Mouse (Mus musculus): ENCODE data around the gene Cgn. TPM values are rescaled to one million over a fixed set of nuclear protein-coding genes. Genes with fewer than 3 reads are reported as not detected.

Gene Cgn
- polyA plus RNA-seq (2014; fragmentation: Nextera tagmentation; extraction: Ambion mirVana), result 1.4 and 2.0 TPM in 2 replicates

- 0 out of 2 replicates have a peak within 1 kb of the TSS, but pooled peaks have one; percentile 24 for H3K27ac ChIP-seq (ENCODE audit: low read depth, low read length)
Measured at GRCm38 (mm10) chr3:94786367-94786835, at the start of gene Cgn. Gene Cgn, minus strand, starts transcription at chr3:94786492.

GRCm38 (mm10) chr3:94835396-94835795 is 49.1 kb upstream of the Cgn start:
- ATAC-seq (replicated peaks; ENCODE audit: insufficient number of reproducible peaks, low FRiP score, low TSS enrichment), result no peak
- H3K9me3 ChIP-seq (replicated peaks; ENCODE audit: control insufficient read depth, low read length), result no peaks in the 10 kb centered on the region

More at GRCm38 (mm10) chr3:94786367-94786835, at the start of gene Cgn:
- Histone ChIP-seq H3K4me1 (ENCODE audit: control insufficient read depth, insufficient read depth, low read length) (peaks cover 9% of the 10 kb centered on the region), H3K9me3 (replicated peaks; ENCODE audit: control insufficient read depth, low read length) (no peaks in the 10 kb centered on the region), H3K27me3 (ENCODE audit: control insufficient read depth, insufficient read depth, low read length) (peaks cover 12% of the 10 kb centered on the region), H3K4me2 (peak within 1 kb of the TSS; percentile 97), H3K9ac (ENCODE audit: low read depth, low read length) (peak within 1 kb of the TSS; percentile 69), H3K36me3 (ENCODE audit: control insufficient read depth, insufficient read depth, low read length) (no peaks in the 10 kb centered on the region), H3K4me3 (ENCODE audit: low read depth, low read length) (peak within 1 kb of the TSS; percentile 56)
- WGBS (ENCODE audit: insufficient replicate concordance), result under 1% methylated on average over 35 of the region's 35 CpGs
- ATAC-seq (replicated peaks; ENCODE audit: insufficient number of reproducible peaks, low FRiP score, low TSS enrichment), result peak; percentile 87

DNA sequence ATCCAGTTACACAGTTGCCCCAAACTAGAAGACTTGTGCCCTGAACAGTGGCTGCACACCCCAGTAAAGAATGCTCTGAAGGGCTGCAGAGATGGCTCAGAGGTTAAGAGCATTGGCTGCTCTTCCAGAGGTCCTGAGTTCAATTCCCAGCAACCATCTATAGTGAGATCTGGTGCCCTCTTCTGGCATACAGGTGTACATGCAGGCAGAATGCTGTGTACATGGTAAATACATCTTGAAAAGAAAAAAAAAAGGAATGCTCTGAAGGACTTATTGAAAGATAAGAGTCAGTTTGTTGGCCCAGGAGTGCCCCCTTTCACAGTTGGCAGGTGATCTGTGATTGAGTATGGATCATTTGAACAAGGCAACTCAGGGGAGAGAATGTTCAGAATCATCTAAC is 47.1 kb upstream of the Cgn start:
- Histone ChIP-seq H3K9me3 (replicated peaks; ENCODE audit: control insufficient read depth, low read length) (no peaks in the 10 kb centered on the region), H3K27me3 (ENCODE audit: control insufficient read depth, insufficient read depth, low read length) (no peaks in the 10 kb centered on the region), H3K9ac (ENCODE audit: low read depth, low read length) (no peak overlapping the region), H3K27ac (ENCODE audit: low read depth, low read length) (no peak overlapping the region), H3K4me2 (no peak overlapping the region), H3K4me3 (ENCODE audit: low read depth, low read length) (no peak overlapping the region), H3K36me3 (ENCODE audit: control insufficient read depth, insufficient read depth, low read length) (no peaks in the 10 kb centered on the region), H3K4me1 (ENCODE audit: control insufficient read depth, insufficient read depth, low read length) (no peaks in the 10 kb centered on the region)
- ATAC-seq (replicated peaks; ENCODE audit: insufficient number of reproducible peaks, low FRiP score, low TSS enrichment), result no peak

More at GRCm38 (mm10) chr3:94835396-94835795, 49.1 kb upstream of the Cgn start:
- 0 out of 2 replicates have a peak, but pooled peaks cover 3% of the 10 kb centered on the region for H3K36me3 ChIP-seq (ENCODE audit: control insufficient read depth, insufficient read depth, low read length)
- no peak overlapping the region for H3K9ac ChIP-seq (ENCODE audit: low read depth, low read length)
- no peak overlapping the region for H3K4me2 ChIP-seq
- no peaks in the 10 kb centered on the region for H3K27me3 ChIP-seq (ENCODE audit: control insufficient read depth, insufficient read depth, low read length)
- peaks cover 7% of the 10 kb centered on the region for H3K4me1 ChIP-seq (ENCODE audit: control insufficient read depth, insufficient read depth, low read length)
- no peak overlapping the region for H3K27ac ChIP-seq (ENCODE audit: low read depth, low read length)
- 61% methylated on average over 3 of the region's 3 CpGs for WGBS (ENCODE audit: insufficient replicate concordance)
- no peak overlapping the region for H3K4me3 ChIP-seq (ENCODE audit: low read depth, low read length)

DNA sequence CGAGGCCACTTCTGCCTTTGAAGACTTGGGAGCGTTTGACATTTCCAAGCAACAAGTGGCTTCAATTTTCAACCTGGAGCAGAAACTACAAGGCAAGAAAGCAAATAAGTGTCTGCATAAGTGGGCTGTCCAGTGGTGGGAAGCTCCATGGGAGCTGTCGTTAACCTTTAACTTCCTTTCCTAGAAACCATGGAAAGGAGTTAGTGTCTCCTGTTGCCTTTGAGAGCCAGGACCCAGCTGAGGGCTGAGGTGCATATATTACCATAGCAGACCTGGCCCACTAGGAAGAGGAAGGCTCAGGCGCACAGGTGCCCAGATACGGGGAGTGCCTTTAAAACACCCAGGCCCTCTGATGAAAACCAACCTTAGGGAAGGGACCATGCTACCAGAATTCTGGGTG is 46.4 kb upstream of the Cgn start:
- Histone ChIP-seq H3K9ac (ENCODE audit: low read depth, low read length) (no peak overlapping the region), H3K4me2 (peak overlapping the region; percentile 31; the same call in 1 of the 2 replicates), H3K36me3 (ENCODE audit: control insufficient read depth, insufficient read depth, low read length) (no peaks in the 10 kb centered on the region), H3K9me3 (replicated peaks; ENCODE audit: control insufficient read depth, low read length) (no peaks in the 10 kb centered on the region), H3K27me3 (ENCODE audit: control insufficient read depth, insufficient read depth, low read length) (no peaks in the 10 kb centered on the region), H3K4me3 (ENCODE audit: low read depth, low read length) (no peak overlapping the region), H3K27ac (ENCODE audit: low read depth, low read length) (no peak overlapping the region), H3K4me1 (ENCODE audit: control insufficient read depth, insufficient read depth, low read length) (no peaks in the 10 kb centered on the region)
- 61% methylated on average over 5 of the region's 5 CpGs for whole genome bisulfite sequencing (ENCODE audit: insufficient replicate concordance)
- no peak for ATAC-seq (replicated peaks; ENCODE audit: insufficient number of reproducible peaks, low FRiP score, low TSS enrichment)

GRCm38 (mm10) chr3:94832100-94832499 is 45.8 kb upstream of the Cgn start:
- Histone ChIP-seq H3K9ac (ENCODE audit: low read depth, low read length) (no peak overlapping the region), H3K4me2 (peak overlapping the region; percentile 31)

GRCm38 (mm10) chr3:94824110-94824509 is 37.8 kb upstream of the Cgn start:
- Histone ChIP-seq H3K9me3 (replicated peaks; ENCODE audit: control insufficient read depth, low read length) (no peaks in the 10 kb centered on the region), H3K4me1 (ENCODE audit: control insufficient read depth, insufficient read depth, low read length) (peaks cover 9% of the 10 kb centered on the region; the same call in 1 of the 2 replicates), H3K36me3 (ENCODE audit: control insufficient read depth, insufficient read depth, low read length) (no peaks in the 10 kb centered on the region), H3K4me3 (ENCODE audit: low read depth, low read length) (no peak overlapping the region), H3K9ac (ENCODE audit: low read depth, low read length) (no peak overlapping the region), H3K27me3 (ENCODE audit: control insufficient read depth, insufficient read depth, low read length) (no peaks in the 10 kb centered on the region), H3K27ac (ENCODE audit: low read depth, low read length) (no peak overlapping the region), H3K4me2 (no peak overlapping the region)
- no peak for ATAC-seq (replicated peaks; ENCODE audit: insufficient number of reproducible peaks, low FRiP score, low TSS enrichment)
- 72% methylated on average over 3 of the region's 3 CpGs for WGBS (ENCODE audit: insufficient replicate concordance)

More at GRCm38 (mm10) chr3:94832100-94832499, 45.8 kb upstream of the Cgn start:
- no peak overlapping the region for H3K27ac ChIP-seq (ENCODE audit: low read depth, low read length)
- H3K36me3 ChIP-seq (ENCODE audit: control insufficient read depth, insufficient read depth, low read length), result no peaks in the 10 kb centered on the region
- no peak for ATAC-seq (replicated peaks; ENCODE audit: insufficient number of reproducible peaks, low FRiP score, low TSS enrichment)
- no peak overlapping the region for H3K4me3 ChIP-seq (ENCODE audit: low read depth, low read length)
- 9% methylated on average over 9 of the region's 9 CpGs for WGBS (ENCODE audit: insufficient replicate concordance)
- H3K4me1 ChIP-seq (ENCODE audit: control insufficient read depth, insufficient read depth, low read length), result no peaks in the 10 kb centered on the region
- H3K9me3 ChIP-seq (replicated peaks; ENCODE audit: control insufficient read depth, low read length), result no peaks in the 10 kb centered on the region
- H3K27me3 ChIP-seq (ENCODE audit: control insufficient read depth, insufficient read depth, low read length), result no peaks in the 10 kb centered on the region

DNA sequence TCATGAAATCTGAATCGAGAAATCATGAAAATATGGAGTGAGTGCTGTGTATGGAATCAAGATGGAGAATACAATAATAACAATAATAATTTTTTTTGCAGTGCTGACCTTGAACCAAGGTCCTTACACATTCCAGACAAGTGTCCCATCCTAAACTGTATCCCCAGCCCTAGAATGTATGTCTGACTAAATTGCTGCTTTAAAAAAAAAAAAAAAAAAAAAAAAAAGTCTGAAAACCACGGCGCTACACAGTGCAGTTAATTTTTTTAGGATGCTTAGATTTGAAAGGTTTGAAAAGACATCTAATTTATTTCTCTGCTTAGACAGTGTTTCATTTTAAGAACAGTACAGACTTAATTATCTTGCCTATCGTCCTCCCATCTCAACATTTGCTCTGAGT is 35.8 kb upstream of the Cgn start:
- ATAC-seq (replicated peaks; ENCODE audit: insufficient number of reproducible peaks, low FRiP score, low TSS enrichment), result no peak
- Histone ChIP-seq H3K4me2 (peak overlapping the region; percentile 73), H3K27me3 (ENCODE audit: control insufficient read depth, insufficient read depth, low read length) (no peaks in the 10 kb centered on the region), H3K9me3 (replicated peaks; ENCODE audit: control insufficient read depth, low read length) (no peaks in the 10 kb centered on the region), H3K4me3 (ENCODE audit: low read depth, low read length) (peak overlapping the region; percentile 68), H3K4me1 (ENCODE audit: control insufficient read depth, insufficient read depth, low read length) (peaks cover 9% of the 10 kb centered on the region; the same call in 1 of the 2 replicates), H3K36me3 (ENCODE audit: control insufficient read depth, insufficient read depth, low read length) (no peaks in the 10 kb centered on the region), H3K9ac (ENCODE audit: low read depth, low read length) (no peak overlapping the region), H3K27ac (ENCODE audit: low read depth, low read length) (no peak overlapping the region)
- 83% methylated on average over 4 of the region's 4 CpGs for WGBS (ENCODE audit: insufficient replicate concordance)

- no peaks in the 10 kb centered on the region for H3K9me3 ChIP-seq (replicated peaks; ENCODE audit: control insufficient read depth, low read length)
- peak overlapping the region; percentile 93 for H3K9ac ChIP-seq (ENCODE audit: low read depth, low read length)
- ATAC-seq (replicated peaks; ENCODE audit: insufficient number of reproducible peaks, low FRiP score, low TSS enrichment), result no peak
- H3K4me1 ChIP-seq (ENCODE audit: control insufficient read depth, insufficient read depth, low read length), result peaks cover 9% of the 10 kb centered on the region; the same call in 1 of the 2 replicates
- peak overlapping the region; percentile 73 for H3K4me2 ChIP-seq
- H3K4me3 ChIP-seq (ENCODE audit: low read depth, low read length), result peak overlapping the region; percentile 68
- peak overlapping the region; percentile 82 for H3K27ac ChIP-seq (ENCODE audit: low read depth, low read length)
- no peaks in the 10 kb centered on the region for H3K27me3 ChIP-seq (ENCODE audit: control insufficient read depth, insufficient read depth, low read length)
- no peaks in the 10 kb centered on the region for H3K36me3 ChIP-seq (ENCODE audit: control insufficient read depth, insufficient read depth, low read length)
- 3% methylated on average over 31 of the region's 31 CpGs for WGBS (ENCODE audit: insufficient replicate concordance)
Measured at GRCm38 (mm10) chr3:94821008-94821638, 34.8 kb upstream of the Cgn start.

Data from heart, embryonic 11.5 days (tissue).